In genomic region chr12:77224121-77224520, GRCm38 (mm10) we compare ENCODE assay signal across 20 mouse cellular contexts. TPM values are rescaled to one million over a fixed set of nuclear protein-coding genes. Genes with fewer than 3 reads are reported as not detected.
DNase-seq lines count a peak whose midpoint lies in the region; ATAC-seq and TF ChIP-seq lines count a peak whose summit lies in the region.
"Had no signal": no experiment of that assay in that cellular context is flagged by ENCODE, and none has a peak within 500 bp of the region (broad histone marks: within the 10 kb centered on the region; RNA-seq: fewer than 3 reads in every experiment).

No protein-coding gene starts in this region.

- peaks cover 11% of the 10 kb centered on the region; the same call in 1 of the 2 replicates for H3K4me1 ChIP-seq in liver, embryonic 11.5 days (replicated peaks; ENCODE audit: control insufficient read depth, insufficient read depth, low read length)
- peaks cover 36 to 44% of the 10 kb centered on the region in 2 experiments for H3K4me1 ChIP-seq in MEL (ENCODE audit: control insufficient read depth in 1 of 2, insufficient read depth in 2 of 2, low read length in 2 of 2)
- peaks cover 22% of the 10 kb centered on the region for H3K4me1 ChIP-seq in liver, embryonic 15.5 days (replicated peaks)
- H3K4me1 ChIP-seq in kidney, embryonic 14.5 days (ENCODE audit: control insufficient read depth, insufficient read depth, low read length): no peaks in the 10 kb centered on the region
- H3K4me1 ChIP-seq: embryonic facial prominence, embryonic 15.5 days; hindbrain, embryonic 12.5 days; neural tube, embryonic 15.5 days had no signal

- ATAC-seq in liver, embryonic 11.5 days (replicated peaks; ENCODE audit: low FRiP score): no peak
- no peak for ATAC-seq in liver, embryonic 15.5 days (ENCODE audit: insufficient read depth)
- ATAC-seq in kidney, embryonic 14.5 days (ENCODE audit: low FRiP score, low TSS enrichment): no peak

- H3K36me3 ChIP-seq in liver, embryonic 11.5 days (ENCODE audit: control insufficient read depth, insufficient read depth, low read length): no peaks in the 10 kb centered on the region
- H3K36me3 ChIP-seq in MEL (ENCODE audit: control insufficient read depth in 1 of 2, insufficient read depth in 2 of 2, low read length in 2 of 2): peaks cover 0 to 62% of the 10 kb centered on the region in 2 experiments; a peak in 2 of 4 replicates
- H3K36me3 ChIP-seq in liver, embryonic 15.5 days (replicated peaks): no peaks in the 10 kb centered on the region
- H3K36me3 ChIP-seq in kidney, embryonic 14.5 days (ENCODE audit: control insufficient read depth, insufficient read depth, low read length): no peaks in the 10 kb centered on the region
- H3K36me3 ChIP-seq: embryonic facial prominence, embryonic 15.5 days; hindbrain, embryonic 12.5 days; limb, embryonic 12.5 days; neural tube, embryonic 15.5 days had no signal

- no peak overlapping the region for H3K4me3 ChIP-seq in liver, embryonic 11.5 days (ENCODE audit: low read depth, low read length)
- H3K4me3 ChIP-seq in MEL (ENCODE audit: control insufficient read depth in 1 of 2, insufficient read depth in 1 of 2, low read depth in 2 of 2, low read length in 2 of 2): peak overlapping the region in 1 of 2 experiments; percentile 19; a peak in 2 of 4 replicates
- no peak overlapping the region for H3K4me3 ChIP-seq in liver, embryonic 15.5 days (replicated peaks)
- H3K4me3 ChIP-seq in kidney, embryonic 14.5 days (ENCODE audit: low read length): no peak overlapping the region
- H3K4me3 ChIP-seq: embryonic facial prominence, embryonic 15.5 days; hindbrain, embryonic 12.5 days; layer of hippocampus, adult 2 months; left cerebral cortex, adult 2 months; limb, embryonic 12.5 days; neural tube, embryonic 15.5 days had no signal

- TF ChIP-seq RAD21 in MEL (IDR thresholded peaks at IDR 0.05; ENCODE audit: low read depth, low read length): no peak

- DNase-seq in liver, embryonic 11.5 days (ENCODE audit: low spot score): no peak
- no peak for DNase-seq in liver
- DNase-seq in MEL (ENCODE audit: low read depth, low spot score): no peak
- DNase-seq in brain, adult 2 months (ENCODE audit: low read depth, low spot score): peak; percentile 68
- DNase-seq in cerebellum, adult 8-10 months: no peak
- DNase-seq: cerebellum, adult 11 months; cerebellum, postnatal 14 days; kidney, adult 18-20 months; kidney, postnatal 10 days; lung, adult 2 months; thymus, postnatal 14 days had no signal

- TF ChIP-seq CTCF in MEL (IDR thresholded peaks at IDR 0.05 in 2 of 3, conservative IDR thresholded peaks at IDR 0.05 in 1 of 3; ENCODE audit: control insufficient read depth in 1 of 3, insufficient read depth in 1 of 3, low read depth in 2 of 3, low read length in 3 of 3, poor library complexity in 1 of 3, severe bottlenecking in 1 of 3): no peak

- no peak overlapping the region for H3K9ac ChIP-seq in liver, embryonic 11.5 days (ENCODE audit: low read depth, low read length)
- peak overlapping the region; percentile 61 for H3K9ac ChIP-seq in MEL (ENCODE audit: control insufficient read depth, low read depth, low read length, poor library complexity, severe bottlenecking)
- H3K9ac ChIP-seq in liver, embryonic 15.5 days: no peak overlapping the region
- H3K9ac ChIP-seq in kidney, embryonic 14.5 days (ENCODE audit: low read depth, low read length): no peak overlapping the region
- H3K9ac ChIP-seq: embryonic facial prominence, embryonic 15.5 days; hindbrain, embryonic 12.5 days; limb, embryonic 12.5 days; neural tube, embryonic 15.5 days had no signal

- H3K4me2 ChIP-seq in liver, embryonic 11.5 days: no peak overlapping the region
- H3K4me2 ChIP-seq in liver, embryonic 15.5 days: no peak overlapping the region
- no peak overlapping the region for H3K4me2 ChIP-seq in kidney, embryonic 14.5 days (replicated peaks; ENCODE audit: low read depth, low read length)
- H3K4me2 ChIP-seq: embryonic facial prominence, embryonic 15.5 days; heart, embryonic 11.5 days; hindbrain, embryonic 12.5 days; limb, embryonic 12.5 days; neural tube, embryonic 15.5 days had no signal

- TF ChIP-seq POLR2A in MEL (IDR thresholded peaks at IDR 0.05; ENCODE audit: control insufficient read depth in 1 of 2, insufficient read depth in 1 of 2, low read depth in 1 of 2, low read length in 2 of 2, poor library complexity in 1 of 2): no peak

- peaks cover 5% of the 10 kb centered on the region for H3K79me2 ChIP-seq in MEL (ENCODE audit: control insufficient read depth, insufficient read depth, low read length, poor library complexity)

- TF ChIP-seq EP300 in MEL (IDR thresholded peaks at IDR 0.05; ENCODE audit: low read depth in 1 of 2, low read length in 2 of 2): no peak

- peak overlapping the region; percentile 32; the same call in 1 of the 2 replicates for H3K27ac ChIP-seq in liver, embryonic 11.5 days (ENCODE audit: low read depth, low read length)
- peak overlapping the region; percentile 96 for H3K27ac ChIP-seq in MEL (ENCODE audit: control insufficient read depth, low read depth, low read length)
- peak overlapping the region; percentile 46; the same call in 1 of the 2 replicates for H3K27ac ChIP-seq in liver, embryonic 15.5 days (replicated peaks)
- no peak overlapping the region for H3K27ac ChIP-seq in kidney, embryonic 14.5 days (ENCODE audit: low read depth, low read length)
- H3K27ac ChIP-seq: embryonic facial prominence, embryonic 15.5 days; hindbrain, embryonic 12.5 days; layer of hippocampus, adult 2 months; left cerebral cortex, adult 2 months; limb, embryonic 12.5 days; neural tube, embryonic 15.5 days had no signal

- no peaks in the 10 kb centered on the region for H3K27me3 ChIP-seq in liver, embryonic 11.5 days (replicated peaks; ENCODE audit: control insufficient read depth, insufficient read depth, low read length)
- H3K27me3 ChIP-seq in MEL (ENCODE audit: control insufficient read depth in 1 of 2, insufficient read depth in 2 of 2, low read length in 2 of 2): no peaks in the 10 kb centered on the region
- H3K27me3 ChIP-seq in liver, embryonic 15.5 days: no peaks in the 10 kb centered on the region
- H3K27me3 ChIP-seq in kidney, embryonic 14.5 days (ENCODE audit: control insufficient read depth, insufficient read depth, low read length): no peaks in the 10 kb centered on the region
- H3K27me3 ChIP-seq: embryonic facial prominence, embryonic 15.5 days; hindbrain, embryonic 12.5 days; limb, embryonic 12.5 days; neural tube, embryonic 15.5 days had no signal

- WGBS in liver, embryonic 11.5 days: 84% methylated on average over 4 of the region's 4 CpGs
- 81% methylated on average over 4 of the region's 4 CpGs for WGBS in liver, embryonic 15.5 days (ENCODE audit: insufficient replicate concordance)
- 86% methylated on average over 4 of the region's 4 CpGs for WGBS in kidney, embryonic 14.5 days

- H3K9me3 ChIP-seq in liver, embryonic 11.5 days (ENCODE audit: control insufficient read depth, low read length): no peaks in the 10 kb centered on the region
- no peaks in the 10 kb centered on the region for H3K9me3 ChIP-seq in MEL (replicated peaks; ENCODE audit: insufficient read depth, low read length)
- H3K9me3 ChIP-seq in liver, embryonic 15.5 days (replicated peaks): no peaks in the 10 kb centered on the region
- H3K9me3 ChIP-seq in kidney, embryonic 14.5 days (ENCODE audit: control insufficient read depth, low read length): no peaks in the 10 kb centered on the region
- H3K9me3 ChIP-seq: embryonic facial prominence, embryonic 15.5 days; hindbrain, embryonic 12.5 days; limb, embryonic 12.5 days; neural tube, embryonic 15.5 days had no signal

TF ChIP-seq in MEL, 35 proteins besides CTCF, POLR2A, EP300 and RAD21:
- TF ChIP-seq MYB (IDR thresholded peaks at IDR 0.05; ENCODE audit: low read depth, low read length): no peak
- peak; percentile 41; the same call in 1 of the 2 replicates for TF ChIP-seq CHD1 (IDR thresholded peaks at IDR 0.05; ENCODE audit: low read depth, low read length)
- TF ChIP-seq GABPA (IDR thresholded peaks at IDR 0.05; ENCODE audit: low read depth, low read length): no peak
- no peak for TF ChIP-seq MXI1 (IDR thresholded peaks at IDR 0.05; ENCODE audit: low read depth, low read length)

RNA-seq across cellular contexts. Expression of gene Fut8, which starts 13.8 kb away (rescaled TPM):
- polyA plus RNA-seq in liver, embryonic 11.5 days (2014; fragmentation: Nextera tagmentation; extraction: Ambion mirVana): 27.3 and 29.9 TPM in 2 replicates
- 61.3 and 82.5 TPM in 2 replicates for total RNA-seq in MEL (2012; rRNA removed)
- 10 to 100 TPM; 73.7 to 90.0 TPM for polyA plus RNA-seq in MEL (2012; ENCODE audit: insufficient read depth in 1 of 2, insufficient read length in 2 of 2, low read depth in 1 of 2, low replicate concordance in 2 of 2, missing spikeins in 1 of 2)
- 8.8 and 9.7 TPM in 2 replicates for polyA plus RNA-seq in liver, embryonic 15.5 days (2015; fragmentation: Nextera tagmentation; extraction: Ambion mirVana)
- 17.2 and 25.7 TPM in 2 replicates for polyA plus RNA-seq in kidney, embryonic 14.5 days (2014; fragmentation: Nextera tagmentation; extraction: Ambion mirVana)
